Mouse (Mus musculus) urinary bladder, adult 2 months (tissue): Measurements from ENCODE around the gene Sac3d1. TPM values are rescaled to one million over a fixed set of nuclear protein-coding genes. Genes with fewer than 3 reads are reported as not detected.
A peak's percentile ranks its signal among the peaks of the same experiment; 100 is the strongest.
"Not testable (repeated sequence)": the region's sequence is repeated elsewhere in the genome, so short reads cannot be mapped to it uniquely, and the experiment has no call there.

Source experiments
- DNase-seq: peaks from one replicate; pipeline ENCODE4 v3.0.0; 2022; ENCODE audit warnings: low spot score
- polyA plus RNA-seq: library from polyadenylated mRNA; depleted of rRNA; stranded (reverse); fragments of >200 nt; gene quantifications from 2 replicates; pipeline ENCODE4 v1.2.3, GENCODE M21; 2012; rRNA removed

The Sac3d1 gene
- polyA plus RNA-seq, result 14.0 and 16.8 TPM in 2 replicates

GRCm38 (mm10) chr19:6117986-6118676, at the start of gene Sac3d1:
Gene Sac3d1, minus strand, starts transcription at chr19:6118650.
- peak; percentile 70 for DNase-seq

GRCm38 (mm10) chr19:6166750-6167149, 48.3 kb upstream of the Sac3d1 start:
- DNase-seq, result no peak

GRCm38 (mm10) chr19:6163872-6164547, 45.6 kb upstream of the Sac3d1 start:
- DNase-seq, result no peak

GRCm38 (mm10) chr19:6157220-6157619, 38.8 kb upstream of the Sac3d1 start:
- no peak for DNase-seq

GRCm38 (mm10) chr19:6156372-6156771, 37.9 kb upstream of the Sac3d1 start:
- DNase-seq, result no peak

- DNase-seq, result no peak
These were observed 36.7 kb upstream of the Sac3d1 start for GRCm38 (mm10) chr19:6155174-6155573.

DNA sequence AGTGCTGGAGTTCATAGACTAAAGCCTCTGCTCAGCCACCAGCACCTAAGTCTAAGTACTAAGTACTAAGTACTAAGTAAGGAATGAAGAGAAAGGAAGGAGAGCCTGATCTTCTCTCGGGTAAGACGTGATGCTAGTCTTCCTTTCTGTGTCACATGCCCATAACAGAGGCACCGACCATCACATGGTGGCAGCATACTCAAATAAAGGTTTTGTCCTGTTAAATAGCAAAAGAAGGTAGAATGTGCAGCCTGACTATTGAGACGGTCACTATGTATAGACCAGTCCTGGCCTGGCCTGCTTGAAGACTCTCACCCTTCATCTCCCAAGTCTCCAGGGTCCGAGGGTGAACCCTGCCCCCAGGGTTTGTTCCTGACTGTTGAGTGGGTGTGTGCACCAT, 26.4 kb upstream of the Sac3d1 start:
- DNase-seq, result no peak

GRCm38 (mm10) chr19:6141394-6141749, 22.9 kb upstream of the Sac3d1 start, which contains the start of gene Arl2:
Gene Arl2, minus strand, starts transcription at chr19:6141548.
- DNase-seq, result no peak

GRCm38 (mm10) chr19:6140678-6141393, 22.4 kb upstream of the Sac3d1 start, which contains the start of gene Batf2:
Gene Batf2, plus strand, starts transcription at chr19:6140983.
- peak; percentile 87 for DNase-seq

DNA sequence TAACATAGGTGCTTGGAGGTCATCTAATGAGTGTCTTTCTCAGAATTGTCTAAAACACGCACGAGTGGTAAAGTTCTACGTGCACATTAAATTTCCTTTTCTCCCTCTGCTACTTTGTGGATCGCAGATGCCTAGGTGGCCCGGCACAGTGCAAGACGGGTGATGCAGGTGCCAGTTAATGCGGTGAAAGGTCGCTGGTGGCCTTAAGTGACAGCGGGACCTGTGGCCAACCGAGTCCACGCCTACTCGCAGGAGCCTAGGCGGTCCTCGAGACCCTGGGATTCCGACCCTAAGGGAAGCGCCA, 21.9 kb upstream of the Sac3d1 start:
- DNase-seq, result no peak

DNA sequence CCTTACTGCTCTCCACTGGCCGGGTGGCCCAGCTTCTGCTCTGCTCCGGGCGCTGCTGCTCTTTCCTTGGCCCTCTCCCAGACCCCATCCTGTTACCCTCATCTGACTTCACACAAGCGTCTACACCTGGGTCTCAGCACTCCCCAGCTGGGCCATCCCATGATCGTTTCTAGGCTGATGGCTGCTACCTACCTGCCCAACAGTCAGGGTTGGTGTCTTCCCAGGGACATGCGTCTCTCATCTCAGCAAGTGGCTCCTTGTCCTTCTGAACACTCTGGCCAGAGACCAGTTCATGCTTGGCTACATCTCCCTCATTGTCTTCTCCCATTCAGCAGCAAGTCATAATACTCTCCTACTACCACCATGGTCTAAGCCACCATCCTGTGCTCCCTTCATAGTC, 21.3 kb upstream of the Sac3d1 start:
- DNase-seq, result no peak

- no peak for DNase-seq
These were observed 17.9 kb upstream of the Sac3d1 start for GRCm38 (mm10) chr19:6136397-6136796.

DNA sequence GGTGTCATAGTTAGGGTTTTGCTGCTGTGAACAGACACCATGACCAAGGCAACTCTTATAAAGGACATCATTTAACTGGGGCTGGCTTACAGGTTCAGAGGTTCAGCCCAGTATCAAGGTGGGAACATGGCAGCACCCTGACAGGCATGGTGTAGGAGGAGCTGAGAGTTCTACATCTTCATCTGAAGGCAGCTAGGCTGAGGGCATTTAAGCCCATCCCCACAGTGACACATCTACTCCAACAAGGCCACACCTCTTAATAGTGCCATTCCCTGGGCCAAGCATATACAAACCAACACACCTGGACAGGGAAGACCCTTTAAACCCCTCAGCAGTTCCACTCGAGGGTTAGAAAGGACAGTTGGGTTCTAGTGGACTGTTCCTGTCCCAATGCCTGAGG, 14.7 kb upstream of the Sac3d1 start:
- not testable (repeated sequence) for DNase-seq

DNA sequence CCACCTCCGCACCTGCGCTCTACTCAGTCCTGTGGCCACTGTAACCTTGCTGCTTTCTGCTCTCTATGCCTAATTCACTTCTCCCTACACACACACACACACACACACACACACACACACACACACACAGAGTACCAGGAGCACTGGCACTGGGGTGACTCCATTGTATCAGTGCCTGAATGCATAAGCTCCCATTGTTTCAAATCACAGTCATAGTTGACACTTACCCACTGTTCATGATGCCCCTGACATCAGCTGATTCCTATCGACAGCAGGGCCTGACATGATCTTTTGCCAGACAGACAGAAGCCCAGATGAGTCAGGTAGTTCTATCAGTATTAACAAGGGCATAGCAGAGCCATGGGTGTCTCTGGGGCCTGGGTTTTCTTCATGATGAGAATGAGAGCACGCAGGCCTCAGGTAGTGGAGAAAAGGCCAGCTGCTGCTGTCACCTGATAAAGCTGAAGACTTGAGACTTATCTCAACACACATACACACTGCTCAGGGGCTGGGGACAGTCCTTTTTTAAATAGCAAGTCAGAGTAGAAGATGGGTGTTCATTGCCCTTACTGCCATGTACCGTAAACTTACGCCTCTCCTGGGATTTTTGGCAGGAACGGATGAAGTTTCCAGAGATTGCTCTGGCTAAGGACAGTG, 13.8 kb upstream of the Sac3d1 start:
- DNase-seq, result no peak

DNA sequence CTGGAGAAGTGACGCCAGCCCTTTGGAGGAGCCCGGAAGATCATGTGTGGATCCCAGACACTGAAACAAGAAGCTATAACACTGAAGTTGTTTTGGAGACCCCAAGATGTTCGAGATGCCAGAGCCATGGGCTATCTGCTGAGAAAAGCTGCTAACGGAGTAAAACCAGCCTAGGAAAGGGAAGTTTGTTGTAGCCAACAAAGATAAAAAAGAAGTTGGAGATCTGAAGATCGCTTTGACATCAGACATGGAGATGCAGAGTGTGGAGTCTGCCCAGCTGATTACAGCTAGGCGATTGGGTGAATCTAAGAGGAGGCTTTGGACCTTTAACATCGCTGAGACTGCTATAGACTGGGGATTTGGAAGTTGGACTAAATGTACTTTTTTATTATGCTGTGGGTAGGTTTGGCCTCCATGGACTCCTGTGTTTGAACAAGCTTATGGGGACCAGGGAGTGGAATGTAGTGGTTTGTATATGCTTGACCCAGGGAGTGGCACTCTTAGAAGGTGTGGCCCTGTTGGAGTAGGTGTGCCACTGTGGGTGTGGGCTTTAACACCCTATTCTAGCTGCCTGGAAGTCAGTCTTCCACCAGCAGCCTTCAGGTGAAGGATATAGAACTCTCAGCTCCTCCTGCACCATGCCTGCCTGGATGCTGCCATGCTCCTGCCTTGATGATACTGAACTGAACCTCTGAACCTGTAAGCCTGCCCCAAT, 12.1 kb upstream of the Sac3d1 start:
- DNase-seq, result not testable (repeated sequence)

GRCm38 (mm10) chr19:6127760-6128341, 9.4 kb upstream of the Sac3d1 start, which contains the start of gene Snx15:
Gene Snx15, minus strand, starts transcription at chr19:6128304.
- peak; percentile 85 for DNase-seq

GRCm38 (mm10) chr19:6126789-6127580, 8.5 kb upstream of the Sac3d1 start:
- DNase-seq, result no peak

GRCm38 (mm10) chr19:6126289-6126688, 7.8 kb upstream of the Sac3d1 start:
- DNase-seq, result no peak

GRCm38 (mm10) chr19:6124898-6125297, 6.4 kb upstream of the Sac3d1 start:
- no peak for DNase-seq

GRCm38 (mm10) chr19:6123330-6123729, 4.9 kb upstream of the Sac3d1 start:
- no peak for DNase-seq
